Mouse (Mus musculus) erythroblast, adult 5-6 weeks (primary cell): ENCODE data around the gene Bbox1. TPM values are rescaled to one million over a fixed set of nuclear protein-coding genes. Genes with fewer than 3 reads are reported as not detected.

Experiments used
- ATAC-seq: replicated peaks from 2 replicates; pipeline ENCODE4 v1.8.0; 2016; ENCODE audit warnings: moderate number of reproducible peaks, mild to moderate bottlenecking, moderate TSS enrichment, inconsistent platforms; ENCODE audit not compliant: poor library complexity, low FRiP score, severe bottlenecking
- total RNA-seq, 2 experiments: library from RNA; stranded (forward) in 1 of 2; stranded (reverse) in 1 of 2; fragments of 150-400 nt in 1 of 2; fragments of 200-764, 138-1000 nt in 1 of 2; gene quantifications; 2 replicates each; pipeline versions ENCODE4 v1.2.3 to v1.2.4; 2015 to 2017; ENCODE audit warnings: low replicate concordance in 2 of 2

The Bbox1 gene
- total RNA-seq (2015; ENCODE audit: low replicate concordance) (not detected in 2 replicates), total RNA-seq (2017; ENCODE audit: low replicate concordance) (not detected in 2 replicates)

- ATAC-seq: no peak
Measured at GRCm38 (mm10) chr2:110314509-110315155, at the start of gene Bbox1. Gene Bbox1, minus strand, starts transcription at chr2:110314560.

GRCm38 (mm10) chr2:110363855-110364254 lies 49.5 kb upstream of the Bbox1 start:
- ATAC-seq: no peak

GRCm38 (mm10) chr2:110362432-110363283 lies 48.3 kb upstream of the Bbox1 start, which contains the start of gene Fibin:
Gene Fibin, minus strand, starts transcription at chr2:110363183.
- no peak for ATAC-seq

GRCm38 (mm10) chr2:110353302-110353970 lies 39.1 kb upstream of the Bbox1 start:
- ATAC-seq: no peak

GRCm38 (mm10) chr2:110351843-110352251 lies 37.5 kb upstream of the Bbox1 start:
- no peak for ATAC-seq

GRCm38 (mm10) chr2:110351406-110351805 lies 37.0 kb upstream of the Bbox1 start:
- ATAC-seq: no peak

- no peak for ATAC-seq
Measured at GRCm38 (mm10) chr2:110328953-110329352, 14.6 kb upstream of the Bbox1 start.

- ATAC-seq: no peak
Measured at GRCm38 (mm10) chr2:110319949-110320348, 5.6 kb upstream of the Bbox1 start.

GRCm38 (mm10) chr2:110319266-110319665 lies 4.9 kb upstream of the Bbox1 start:
- no peak for ATAC-seq

- no peak for ATAC-seq
Measured at GRCm38 (mm10) chr2:110318719-110319118, 4.4 kb upstream of the Bbox1 start.

- ATAC-seq: no peak
Measured at GRCm38 (mm10) chr2:110316116-110316883, 1.9 kb upstream of the Bbox1 start.

GRCm38 (mm10) chr2:110314074-110314473 lies 286 bp downstream of the Bbox1 start:
- ATAC-seq: no peak

- ATAC-seq: no peak
Measured at GRCm38 (mm10) chr2:110313305-110313824, 995 bp downstream of the Bbox1 start.

GRCm38 (mm10) chr2:110305358-110306283 lies 8.7 kb downstream of the Bbox1 start:
- no peak for ATAC-seq

GRCm38 (mm10) chr2:110302261-110302660 lies 12.1 kb downstream of the Bbox1 start:
- ATAC-seq: no peak

GRCm38 (mm10) chr2:110301314-110301713 lies 13.0 kb downstream of the Bbox1 start:
- ATAC-seq: no peak

- ATAC-seq: no peak
Measured at GRCm38 (mm10) chr2:110294927-110295326, 19.4 kb downstream of the Bbox1 start.

- ATAC-seq: no peak
Measured at GRCm38 (mm10) chr2:110287959-110288358, 26.4 kb downstream of the Bbox1 start.
